Mouse (Mus musculus) retina, postnatal 1 day (tissue): ENCODE measurements around the gene Trim26.

Experiments used
- DNase-seq: peaks from one replicate; pipeline ENCODE4 v3.0.0-alpha.2; 2012

The Trim26 gene

GRCm38 (mm10) chr17:36900691-36901090 is 63.8 kb downstream of the Trim26 start:
- no peak for DNase-seq

GRCm38 (mm10) chr17:36903651-36904050 is 66.7 kb downstream of the Trim26 start:
- DNase-seq = no peak

- DNase-seq = no peak
Measured at GRCm38 (mm10) chr17:36908235-36908634, 71.3 kb downstream of the Trim26 start.
